ENCODE assay signal across 10 mouse cellular contexts in the genomic region with DNA sequence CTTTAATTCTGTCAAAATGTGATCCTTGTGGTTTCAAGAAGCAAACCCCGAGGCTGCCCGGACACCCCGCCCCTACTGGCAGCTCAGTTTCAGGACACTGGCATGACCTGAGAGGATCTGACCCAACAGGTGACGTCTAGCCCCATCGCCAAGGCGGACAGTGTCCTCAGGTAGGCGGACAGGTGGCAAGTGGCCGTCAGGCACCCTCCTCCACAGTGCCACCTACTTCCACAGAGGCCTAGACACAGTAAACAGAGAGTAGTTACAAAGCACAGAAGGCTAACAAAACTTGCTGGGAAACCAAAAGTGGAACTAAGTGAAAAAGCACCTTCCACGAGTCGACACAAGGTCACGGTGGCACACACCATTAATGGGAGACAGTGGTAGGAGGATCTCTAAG. TPM values are rescaled to one million over a fixed set of nuclear protein-coding genes. Genes with fewer than 3 reads are reported as not detected.
A peak's percentile ranks its signal among the peaks of the same experiment; 100 is the strongest.
DNase-seq lines count a peak whose midpoint lies in the region; ATAC-seq and TF ChIP-seq lines count a peak whose summit lies in the region.
"Had no signal": no experiment of that assay in that cellular context is flagged by ENCODE, and none has a peak within 500 bp of the region (broad histone marks: within the 10 kb centered on the region; RNA-seq: fewer than 3 reads in every experiment).

No protein-coding gene starts in this region.

- peak overlapping the region; percentile 47 for H3K4me3 ChIP-seq in lung, embryonic 14.5 days (ENCODE audit: low read depth, low read length)
- peak overlapping the region; percentile 17; the same call in 1 of the 2 replicates for H3K4me3 ChIP-seq in lung, postnatal 0 days (ENCODE audit: low read depth, low read length)
- H3K4me3 ChIP-seq in stomach, postnatal 0 days (ENCODE audit: low read depth, low read length): no peak overlapping the region; the same call in 1 of the 2 replicates
- H3K4me3 ChIP-seq in midbrain, embryonic 14.5 days (replicated peaks; ENCODE audit: low read depth, low read length): no peak overlapping the region
- H3K4me3 ChIP-seq in midbrain, embryonic 16.5 days (ENCODE audit: low read depth, low read length): no peak overlapping the region
- H3K4me3 ChIP-seq: hindbrain, embryonic 12.5 days had no signal

- peak overlapping the region; percentile 73 for H3K4me2 ChIP-seq in lung, embryonic 14.5 days
- peak overlapping the region; percentile 66 for H3K4me2 ChIP-seq in lung, postnatal 0 days (replicated peaks; ENCODE audit: low read depth, low read length)
- peak overlapping the region; percentile 66 for H3K4me2 ChIP-seq in stomach, postnatal 0 days (replicated peaks; ENCODE audit: low read depth)
- no peak overlapping the region for H3K4me2 ChIP-seq in midbrain, embryonic 14.5 days (ENCODE audit: low read length)
- H3K4me2 ChIP-seq in midbrain, embryonic 16.5 days (ENCODE audit: low read length): no peak overlapping the region
- H3K4me2 ChIP-seq: hindbrain, embryonic 12.5 days had no signal

- no peak for TF ChIP-seq CTCF in lung, embryonic 14.5 days (IDR thresholded peaks at IDR 0.05; ENCODE audit: low read depth)
- TF ChIP-seq CTCF in lung, postnatal 0 days (IDR thresholded peaks at IDR 0.05): peak; percentile 26
- TF ChIP-seq CTCF in stomach, postnatal 0 days (IDR thresholded peaks at IDR 0.05; ENCODE audit: low read depth): no peak; the same call in 1 of the 2 replicates

- H3K36me3 ChIP-seq in lung, embryonic 14.5 days (ENCODE audit: insufficient read depth): no peaks in the 10 kb centered on the region
- H3K36me3 ChIP-seq in lung, postnatal 0 days (ENCODE audit: insufficient read depth, low read length): no peaks in the 10 kb centered on the region
- H3K36me3 ChIP-seq in stomach, postnatal 0 days (ENCODE audit: control insufficient read depth, insufficient read depth, low read length): no peaks in the 10 kb centered on the region
- no peaks in the 10 kb centered on the region for H3K36me3 ChIP-seq in midbrain, embryonic 14.5 days (ENCODE audit: control insufficient read depth, insufficient read depth, low read length)
- no peaks in the 10 kb centered on the region for H3K36me3 ChIP-seq in midbrain, embryonic 16.5 days (ENCODE audit: control insufficient read depth, insufficient read depth, low read length)
- H3K36me3 ChIP-seq: hindbrain, embryonic 12.5 days had no signal

- intact Hi-C loops in heart, postnatal 14 days (cut with DNase I): no loop called here

- no peak for ATAC-seq in lung, embryonic 14.5 days (ENCODE audit: insufficient read depth)
- ATAC-seq in lung, postnatal 0 days: no peak
- 0 out of 2 replicates have a peak, but pooled peaks have one; percentile 13 for ATAC-seq in stomach, postnatal 0 days (ENCODE audit: low FRiP score, low TSS enrichment)
- ATAC-seq in midbrain, embryonic 14.5 days (ENCODE audit: low FRiP score, low TSS enrichment): no peak
- no peak for ATAC-seq in midbrain, embryonic 16.5 days

- DNase-seq in heart, adult 11 months: peak; percentile 88
- DNase-seq in heart, postnatal 14 days: no peak
- DNase-seq in lung, embryonic 14.5 days: no peak
- no peak for DNase-seq in lung, postnatal 10 days
- DNase-seq in lung, postnatal 0 days (ENCODE audit: low spot score): no peak
- peak; percentile 33 for DNase-seq in stomach, postnatal 0 days (ENCODE audit: low spot score)
- no peak for DNase-seq in midbrain, embryonic 14.5 days
- DNase-seq: left cerebral cortex, postnatal 4 days had no signal

- H3K27me3 ChIP-seq in lung, embryonic 14.5 days (ENCODE audit: insufficient read depth, low read length): peaks cover 15% of the 10 kb centered on the region
- no peaks in the 10 kb centered on the region for H3K27me3 ChIP-seq in lung, postnatal 0 days (replicated peaks; ENCODE audit: insufficient read depth, low read length)
- no peaks in the 10 kb centered on the region for H3K27me3 ChIP-seq in stomach, postnatal 0 days (ENCODE audit: control insufficient read depth, insufficient read depth, low read length)
- peaks cover 13% of the 10 kb centered on the region for H3K27me3 ChIP-seq in midbrain, embryonic 14.5 days (ENCODE audit: control insufficient read depth, insufficient read depth, low read length)
- H3K27me3 ChIP-seq in midbrain, embryonic 16.5 days (ENCODE audit: control insufficient read depth, insufficient read depth, low read depth, low read length): peaks cover 21% of the 10 kb centered on the region

- H3K4me1 ChIP-seq in lung, embryonic 14.5 days (ENCODE audit: insufficient read depth): no peaks in the 10 kb centered on the region
- peaks cover 4% of the 10 kb centered on the region; the same call in 1 of the 2 replicates for H3K4me1 ChIP-seq in lung, postnatal 0 days (ENCODE audit: insufficient read depth, low read depth, low read length)
- 0 out of 2 replicates have a peak, but pooled peaks cover 2% of the 10 kb centered on the region for H3K4me1 ChIP-seq in stomach, postnatal 0 days (replicated peaks; ENCODE audit: control insufficient read depth, insufficient read depth)
- H3K4me1 ChIP-seq in midbrain, embryonic 14.5 days (ENCODE audit: control insufficient read depth, insufficient read depth, low read length): peaks cover 7% of the 10 kb centered on the region
- H3K4me1 ChIP-seq in midbrain, embryonic 16.5 days (ENCODE audit: control insufficient read depth, insufficient read depth, low read length): peaks cover 4% of the 10 kb centered on the region; the same call in 1 of the 2 replicates

- no peak for TF ChIP-seq EP300 in lung, postnatal 0 days (IDR thresholded peaks at IDR 0.05)
- no peak for TF ChIP-seq EP300 in stomach, postnatal 0 days (optimal IDR thresholded peaks at IDR 0.05)

- WGBS in lung, embryonic 14.5 days: 74% methylated on average over 11 of the region's 11 CpGs
- 60% methylated on average over 11 of the region's 11 CpGs for WGBS in lung, postnatal 0 days
- WGBS in stomach, postnatal 0 days: 80% methylated on average over 11 of the region's 11 CpGs
- 92% methylated on average over 11 of the region's 11 CpGs for WGBS in midbrain, embryonic 14.5 days
- WGBS in midbrain, embryonic 16.5 days: 95% methylated on average over 11 of the region's 11 CpGs

- no peak overlapping the region for H3K9ac ChIP-seq in lung, embryonic 14.5 days
- no peak overlapping the region for H3K9ac ChIP-seq in lung, postnatal 0 days (replicated peaks; ENCODE audit: low read depth)
- no peak overlapping the region for H3K9ac ChIP-seq in stomach, postnatal 0 days (ENCODE audit: low read length)
- no peak overlapping the region for H3K9ac ChIP-seq in midbrain, embryonic 14.5 days (replicated peaks; ENCODE audit: low read length)
- no peak overlapping the region for H3K9ac ChIP-seq in midbrain, embryonic 16.5 days (ENCODE audit: low read depth, low read length)
- H3K9ac ChIP-seq: hindbrain, embryonic 12.5 days had no signal

- 0 out of 2 replicates have a peak overlapping the region, but pooled peaks have one; percentile 10 for H3K27ac ChIP-seq in lung, embryonic 14.5 days (ENCODE audit: low read depth)
- peak overlapping the region; percentile 62 for H3K27ac ChIP-seq in lung, postnatal 0 days (ENCODE audit: low read length)
- H3K27ac ChIP-seq in stomach, postnatal 0 days (replicated peaks): peak overlapping the region; percentile 36; the same call in 1 of the 2 replicates
- H3K27ac ChIP-seq in midbrain, embryonic 14.5 days (replicated peaks; ENCODE audit: low read depth, low read length): no peak overlapping the region
- H3K27ac ChIP-seq in midbrain, embryonic 16.5 days (ENCODE audit: low read length): no peak overlapping the region
- H3K27ac ChIP-seq: hindbrain, embryonic 12.5 days had no signal

- H3K9me3 ChIP-seq in lung, embryonic 14.5 days (ENCODE audit: low read depth, low read length): no peaks in the 10 kb centered on the region
- H3K9me3 ChIP-seq in lung, postnatal 0 days (ENCODE audit: low read length): no peaks in the 10 kb centered on the region
- no peaks in the 10 kb centered on the region for H3K9me3 ChIP-seq in stomach, postnatal 0 days (ENCODE audit: control insufficient read depth, low read length)
- H3K9me3 ChIP-seq in midbrain, embryonic 14.5 days (ENCODE audit: control insufficient read depth, low read length): no peaks in the 10 kb centered on the region
- H3K9me3 ChIP-seq in midbrain, embryonic 16.5 days (replicated peaks; ENCODE audit: control insufficient read depth, low read length, poor library complexity, severe bottlenecking): no peaks in the 10 kb centered on the region
- H3K9me3 ChIP-seq: hindbrain, embryonic 12.5 days had no signal

RNA-seq across cellular contexts. Expression of a gene that starts 1.3 kb away (rescaled TPM):
- 1 to 10 TPM; 5.0 to 7.0 TPM for total RNA-seq in heart, postnatal 14 days (2021)
- 13.9 and 15.4 TPM in 2 replicates for polyA plus RNA-seq in lung, embryonic 14.5 days (2014; fragmentation: Nextera tagmentation; extraction: Ambion mirVana)
- polyA plus RNA-seq in lung, postnatal 0 days (2015; fragmentation: Nextera tagmentation; extraction: Ambion mirVana): 20.1 and 22.1 TPM in 2 replicates
- polyA plus RNA-seq in stomach, postnatal 0 days (2015; fragmentation: Nextera tagmentation; extraction: Ambion mirVana): 27.4 and 29.6 TPM in 2 replicates
- polyA plus RNA-seq in midbrain, embryonic 14.5 days (2014; fragmentation: Nextera tagmentation; extraction: Ambion mirVana): not detected in 2 replicates
- not detected in 2 replicates for polyA plus RNA-seq in midbrain, embryonic 16.5 days (2015; fragmentation: Nextera tagmentation; extraction: Ambion mirVana)

RNA-seq across cellular contexts. Expression of a gene that starts 56.1 kb away (rescaled TPM):
- not detected for total RNA-seq in heart, postnatal 14 days (2021)
- polyA plus RNA-seq in lung, embryonic 14.5 days (2014; fragmentation: Nextera tagmentation; extraction: Ambion mirVana): 0.08 TPM in 1 of 2 replicates, not detected in the other
- 0.05 TPM in 1 of 2 replicates, not detected in the other for polyA plus RNA-seq in lung, postnatal 0 days (2015; fragmentation: Nextera tagmentation; extraction: Ambion mirVana)
- not detected in 2 replicates for polyA plus RNA-seq in stomach, postnatal 0 days (2015; fragmentation: Nextera tagmentation; extraction: Ambion mirVana)
- polyA plus RNA-seq in midbrain, embryonic 14.5 days (2014; fragmentation: Nextera tagmentation; extraction: Ambion mirVana): not detected in 2 replicates
- polyA plus RNA-seq in midbrain, embryonic 16.5 days (2015; fragmentation: Nextera tagmentation; extraction: Ambion mirVana): not detected in 2 replicates
- total RNA-seq: left cerebral cortex, postnatal 4 days had no signal
- polyA plus RNA-seq: hindbrain, embryonic 12.5 days had no signal

Comparison
In these comparisons a context has a peak if more than half of its experiments do, and no peak if none do; other contexts are left out.
1. DNase-seq: peak in heart, adult 11 months (single experiment) and stomach, postnatal 0 days (single experiment); none in heart, postnatal 14 days (0 of 2), lung, embryonic 14.5 days (single experiment), lung, postnatal 10 days (single experiment), lung, postnatal 0 days (single experiment) and midbrain, embryonic 14.5 days (single experiment).
2. H3K27ac ChIP-seq: peak in lung, embryonic 14.5 days (single experiment), lung, postnatal 0 days (single experiment) and stomach, postnatal 0 days (single experiment); none in midbrain, embryonic 14.5 days (single experiment) and midbrain, embryonic 16.5 days (single experiment).
3. H3K4me2 ChIP-seq: peak in lung, embryonic 14.5 days (single experiment), lung, postnatal 0 days (single experiment) and stomach, postnatal 0 days (single experiment); none in midbrain, embryonic 14.5 days (single experiment) and midbrain, embryonic 16.5 days (single experiment).
4. H3K4me3 ChIP-seq: peak in lung, embryonic 14.5 days (single experiment) and lung, postnatal 0 days (single experiment); none in stomach, postnatal 0 days (single experiment), midbrain, embryonic 14.5 days (single experiment) and midbrain, embryonic 16.5 days (single experiment).
5. RNA of a gene that starts 1.3 kb away (polyA plus RNA-seq): 27.4 to 29.6 TPM in stomach, postnatal 0 days, 20.1 to 22.1 TPM in lung, postnatal 0 days and 13.9 to 15.4 TPM in lung, embryonic 14.5 days; not detected in midbrain, embryonic 14.5 days and not detected in midbrain, embryonic 16.5 days; every median in the first group is over 10 times any median in the second.